In genomic region chr13:44729424-44729971, GRCm38 (mm10) we compare ENCODE assay signal across 8 mouse cellular contexts. TPM values are rescaled to one million over a fixed set of nuclear protein-coding genes. Genes with fewer than 3 reads are reported as not detected.
DNase-seq lines count a peak whose midpoint lies in the region; ATAC-seq and TF ChIP-seq lines count a peak whose summit lies in the region.

Jarid2 (plus strand) TSS chr13:44729474.

- peak within 1 kb of the TSS; percentile 55 to 96 (median 78) for H3K4me3 ChIP-seq in CH12.LX (replicated peaks in 1 of 3; ENCODE audit: low read depth in 2 of 3, low read length in 2 of 3, poor library complexity in 1 of 3)
- H3K4me3 ChIP-seq in heart, postnatal 0 days (ENCODE audit: low read depth, low read length) = peak within 1 kb of the TSS; percentile 70
- H3K4me3 ChIP-seq in liver, postnatal 0 days (ENCODE audit: low read depth, low read length) = peak within 1 kb of the TSS; percentile 77
- H3K4me3 ChIP-seq in neural tube, embryonic 15.5 days (replicated peaks) = peak within 1 kb of the TSS; percentile 78

- dilution Hi-C loops in CH12.LX (cut with MboI; ENCODE audit: extremely low pct_ligation_motif_present, extremely low pct_unique_long_range_greater_than_20kb, low sequenced_read_pairs) = no loop called here

- TF ChIP-seq RAD21 in CH12.LX (IDR thresholded peaks at IDR 0.05; ENCODE audit: low read depth, low read length) = no peak

- H3K4me2 ChIP-seq in CH12.LX (ENCODE audit: insufficient read depth, low read depth, poor library complexity, severe bottlenecking) = peak within 1 kb of the TSS; percentile 86
- peak within 1 kb of the TSS; percentile 94 for H3K4me2 ChIP-seq in heart, postnatal 0 days (ENCODE audit: low read depth, low read length)
- H3K4me2 ChIP-seq in liver, postnatal 0 days (ENCODE audit: low read depth, low read length) = peak within 1 kb of the TSS; percentile 95
- peak within 1 kb of the TSS; percentile 91 for H3K4me2 ChIP-seq in neural tube, embryonic 15.5 days

- in situ Hi-C loops in CH12.LX (cut with MboI; ENCODE audit: low pct_ligation_motif_present, low pct_unique_long_range_greater_than_20kb, low sequenced_read_pairs) = loop anchor here (10.0 to 25.0 kb wide), 2 partner anchors 145 to 867 kb away; no protein-coding TSS in a partner anchor

- peak; percentile 19; the same call in 1 of the 2 replicates for TF ChIP-seq POLR2A in CH12.LX (IDR thresholded peaks at IDR 0.05; ENCODE audit: low read depth, low read length)

- H3K36me3 ChIP-seq in CH12.LX (replicated peaks in 1 of 2; ENCODE audit: control insufficient read depth in 1 of 2, insufficient read depth in 1 of 2, low read length in 1 of 2) = no peaks in the 10 kb centered on the region
- no peaks in the 10 kb centered on the region for H3K36me3 ChIP-seq in heart, postnatal 0 days (replicated peaks; ENCODE audit: control insufficient read depth, insufficient read depth, low read length)
- no peaks in the 10 kb centered on the region for H3K36me3 ChIP-seq in liver, postnatal 0 days (replicated peaks; ENCODE audit: insufficient read depth, low read length)
- no peaks in the 10 kb centered on the region for H3K36me3 ChIP-seq in neural tube, embryonic 15.5 days

- H3K9me3 ChIP-seq in CH12.LX (replicated peaks; ENCODE audit: low read length) = no peaks in the 10 kb centered on the region
- H3K9me3 ChIP-seq in heart, postnatal 0 days (replicated peaks; ENCODE audit: control insufficient read depth, low read length) = no peaks in the 10 kb centered on the region
- no peaks in the 10 kb centered on the region for H3K9me3 ChIP-seq in liver, postnatal 0 days (ENCODE audit: low read length)
- H3K9me3 ChIP-seq in neural tube, embryonic 15.5 days (replicated peaks) = no peaks in the 10 kb centered on the region

- peaks cover 2 to 22% of the 10 kb centered on the region in 2 experiments; a peak in 3 of 4 replicates for H3K4me1 ChIP-seq in CH12.LX (ENCODE audit: control insufficient read depth in 1 of 2, insufficient read depth in 2 of 2)
- H3K4me1 ChIP-seq in heart, postnatal 0 days (ENCODE audit: control insufficient read depth, insufficient read depth) = peaks cover 13% of the 10 kb centered on the region
- peaks cover 11% of the 10 kb centered on the region for H3K4me1 ChIP-seq in liver, postnatal 0 days (ENCODE audit: insufficient read depth)
- peaks cover 31% of the 10 kb centered on the region for H3K4me1 ChIP-seq in neural tube, embryonic 15.5 days

- TF ChIP-seq EP300 in CH12.LX (IDR thresholded peaks at IDR 0.05; ENCODE audit: low read length) = no peak
- no peak for TF ChIP-seq EP300 in heart, postnatal 0 days (IDR thresholded peaks at IDR 0.05; ENCODE audit: low read depth)
- TF ChIP-seq EP300 in liver, postnatal 0 days (IDR thresholded peaks at IDR 0.05; ENCODE audit: low read depth) = no peak

- ATAC-seq in erythroid progenitor cell, adult 5-6 weeks (replicated peaks; ENCODE audit: low FRiP score, poor library complexity, severe bottlenecking) = 0 out of 2 replicates have a peak, but pooled peaks have one; percentile 5
- ATAC-seq in heart, postnatal 0 days (ENCODE audit: insufficient read depth, low read depth) = no peak
- no peak for ATAC-seq in liver, postnatal 0 days
- no peak for ATAC-seq in neural tube, embryonic 15.5 days (ENCODE audit: low FRiP score)

- no peak for TF ChIP-seq CTCF in CH12.LX (conservative IDR thresholded peaks at IDR 0.05 in 1 of 2, IDR thresholded peaks at IDR 0.05 in 1 of 2; ENCODE audit: low read depth in 2 of 2, low read length in 2 of 2)
- TF ChIP-seq CTCF in heart, postnatal 0 days (IDR thresholded peaks at IDR 0.05; ENCODE audit: low read depth) = no peak
- TF ChIP-seq CTCF in liver, postnatal 0 days (IDR thresholded peaks at IDR 0.05; ENCODE audit: low read depth) = no peak

- 6% methylated on average over 28 of the region's 31 CpGs for WGBS in heart, postnatal 0 days
- WGBS in liver, postnatal 0 days (ENCODE audit: insufficient replicate concordance) = 4% methylated on average over 22 of the region's 31 CpGs
- 2% methylated on average over 31 of the region's 31 CpGs for WGBS in neural tube, embryonic 15.5 days

- H3K27me3 ChIP-seq in CH12.LX (replicated peaks) = no peaks in the 10 kb centered on the region
- no peaks in the 10 kb centered on the region for H3K27me3 ChIP-seq in heart, postnatal 0 days (ENCODE audit: control insufficient read depth, insufficient read depth, low read length)
- H3K27me3 ChIP-seq in liver, postnatal 0 days (ENCODE audit: insufficient read depth, low read length) = no peaks in the 10 kb centered on the region
- H3K27me3 ChIP-seq in neural tube, embryonic 15.5 days (replicated peaks) = no peaks in the 10 kb centered on the region

- peak within 1 kb of the TSS; percentile 25 for H3K27ac ChIP-seq in CH12.LX (ENCODE audit: insufficient read depth, low read depth)
- H3K27ac ChIP-seq in heart, postnatal 0 days (ENCODE audit: low read depth) = peak within 1 kb of the TSS; percentile 92
- peak within 1 kb of the TSS; percentile 95 for H3K27ac ChIP-seq in liver, postnatal 0 days (ENCODE audit: low read depth)
- peak within 1 kb of the TSS; percentile 100 for H3K27ac ChIP-seq in neural tube, embryonic 15.5 days (replicated peaks)

- peaks cover 16% of the 10 kb centered on the region for H3K79me2 ChIP-seq in CH12.LX (replicated peaks; ENCODE audit: control insufficient read depth, extremely low read depth, insufficient read depth, poor library complexity, severe bottlenecking)

- DNase-seq in CH12.LX (ENCODE audit: extremely low read depth) = peak; percentile 38
- DNase-seq in adrenal gland, postnatal 4 days (ENCODE audit: low spot score in 2 of 2) = peak; percentile 4 to 9
- DNase-seq in heart, postnatal 0 days (ENCODE audit: low spot score) = no peak
- DNase-seq in kidney, postnatal 36 days = peak; percentile 44 to 64
- DNase-seq in liver, postnatal 0 days = peak; percentile 68
- peak; percentile 47 for DNase-seq in thymus, postnatal 14 days

- H3K9ac ChIP-seq in CH12.LX (ENCODE audit: insufficient read depth, low read depth) = peak within 1 kb of the TSS; percentile 95
- peak within 1 kb of the TSS; percentile 90 for H3K9ac ChIP-seq in heart, postnatal 0 days (replicated peaks; ENCODE audit: low read depth, low read length)
- H3K9ac ChIP-seq in liver, postnatal 0 days (replicated peaks) = peak within 1 kb of the TSS; percentile 90
- H3K9ac ChIP-seq in neural tube, embryonic 15.5 days (replicated peaks) = peak within 1 kb of the TSS; percentile 80

TF ChIP-seq in CH12.LX, 34 proteins besides CTCF, POLR2A, EP300 and RAD21:
- no peak for TF ChIP-seq ZC3H11A (IDR thresholded peaks at IDR 0.05; ENCODE audit: low read depth, low read length)
- TF ChIP-seq HCFC1 (IDR thresholded peaks at IDR 0.05; ENCODE audit: low read depth, low read length) = peak; percentile 28; the same call in 1 of the 2 replicates
- peak; percentile 25; the same call in 1 of the 2 replicates for TF ChIP-seq UBTF (IDR thresholded peaks at IDR 0.05; ENCODE audit: low read depth, low read length)
- no peak for TF ChIP-seq MAZ (IDR thresholded peaks at IDR 0.05; ENCODE audit: low read depth, low read length)
- no peak for TF ChIP-seq MEF2A (IDR thresholded peaks at IDR 0.05; ENCODE audit: borderline replicate concordance, low read depth, low read length)
- peak; percentile 47 for TF ChIP-seq ELF1 (IDR thresholded peaks at IDR 0.05; ENCODE audit: low read depth, low read length)
- no peak for TF ChIP-seq JUN (IDR thresholded peaks at IDR 0.05; ENCODE audit: insufficient read depth, low read depth, low read length)

RNA-seq across cellular contexts. Expression of gene Jarid2, which starts in this region (rescaled TPM):
- 3.2 and 4.5 TPM in 2 replicates for total RNA-seq in CH12.LX (2012; rRNA removed)
- total RNA-seq in CH12.LX (2014; rRNA removed) = 6.1 and 7.8 TPM in 2 replicates
- 10.9 and 14.2 TPM in 2 replicates for polyA plus RNA-seq in CH12.LX (2012; ENCODE audit: insufficient read length, low read depth)
- 10 to 100 TPM; 63.5 to 72.7 TPM for total RNA-seq in adrenal gland, postnatal 4 days (2021)
- total RNA-seq in erythroid progenitor cell, adult 5-6 weeks (2015; ENCODE audit: low replicate concordance) = 19.5 and 51.1 TPM in 2 replicates
- total RNA-seq in erythroid progenitor cell, adult 5-6 weeks (2017; ENCODE audit: low replicate concordance) = 19.4 and 36.7 TPM in 2 replicates
- 10.2 and 20.1 TPM in 2 replicates for total RNA-seq in heart, postnatal 0 days (2014; rRNA removed; ENCODE audit: low replicate concordance)
- 15.9 and 17.7 TPM in 2 replicates for polyA plus RNA-seq in heart, postnatal 0 days (2015; fragmentation: Nextera tagmentation; extraction: Ambion mirVana)
- 5.7 and 6.8 TPM in 2 replicates for polyA plus RNA-seq in liver, postnatal 0 days (2015; fragmentation: Nextera tagmentation; extraction: Ambion mirVana)
- polyA plus RNA-seq in neural tube, embryonic 15.5 days (2015; fragmentation: Nextera tagmentation; extraction: Ambion mirVana) = 31.1 and 31.7 TPM in 2 replicates

Comparison
In these comparisons a context has a peak if more than half of its experiments do, and no peak if none do; other contexts are left out.
1. H3K27ac ChIP-seq: peak in every context shown above with its lines; median percentile 100 in neural tube, embryonic 15.5 days; 95 in liver, postnatal 0 days; 92 in heart, postnatal 0 days; 25 in CH12.LX.